Mouse (Mus musculus): ENCODE data around the gene Ppm1f. TPM values are rescaled to one million over a fixed set of nuclear protein-coding genes. Genes with fewer than 3 reads are reported as not detected.
"Not testable (repeated sequence)": the region's sequence is repeated elsewhere in the genome, so short reads cannot be mapped to it uniquely, and the experiment has no call there.

The Ppm1f gene
- total RNA-seq (2021), result 10 to 100 TPM in 1 of 2 experiments, 1 to 10 TPM in 1; 9.3 to 13.4 TPM
- long read RNA-seq, experiment 1, full-length matches to known transcripts, result 17 of 22 reads
- long read RNA-seq, experiment 1, partial matches to known transcripts, result 1 of 22 reads
- long read RNA-seq, experiment 1, other reads (novel, unspliced or antisense), result 4 of 22 reads
- long read RNA-seq, experiment 2, full-length matches to known transcripts, result 9 of 15 reads
- long read RNA-seq, experiment 2, partial matches to known transcripts, result 0 of 15 reads
- long read RNA-seq, experiment 2, other reads (novel, unspliced or antisense), result 6 of 15 reads

- DNase-seq (ENCODE audit: low spot score), result peak; percentile 94
These were observed at the start of gene Ppm1f for GRCm38 (mm10) chr16:16896382-16897055. TSS of gene Ppm1f (plus strand) at chr16:16896469.

DNA sequence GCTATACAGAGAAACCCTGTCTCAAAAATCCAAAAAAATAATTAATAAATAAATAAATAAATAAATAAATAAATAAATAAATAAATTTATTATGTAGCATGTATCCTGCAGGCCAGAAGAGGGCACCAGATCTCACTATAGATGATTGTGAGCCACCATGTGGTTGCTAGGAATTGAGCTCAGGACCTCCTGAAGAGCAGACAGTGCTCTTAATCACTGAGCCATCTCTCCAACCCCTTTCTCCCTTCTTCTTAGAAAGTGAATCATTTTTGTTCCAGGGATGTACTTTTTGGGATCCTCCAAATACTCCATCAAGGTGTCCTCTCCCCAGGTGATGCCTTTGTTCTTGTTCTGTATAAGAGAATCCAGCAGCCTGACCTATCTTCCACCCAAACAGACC lies 47.1 kb upstream of the Ppm1f start:
- no peak for DNase-seq (ENCODE audit: low spot score)

DNA sequence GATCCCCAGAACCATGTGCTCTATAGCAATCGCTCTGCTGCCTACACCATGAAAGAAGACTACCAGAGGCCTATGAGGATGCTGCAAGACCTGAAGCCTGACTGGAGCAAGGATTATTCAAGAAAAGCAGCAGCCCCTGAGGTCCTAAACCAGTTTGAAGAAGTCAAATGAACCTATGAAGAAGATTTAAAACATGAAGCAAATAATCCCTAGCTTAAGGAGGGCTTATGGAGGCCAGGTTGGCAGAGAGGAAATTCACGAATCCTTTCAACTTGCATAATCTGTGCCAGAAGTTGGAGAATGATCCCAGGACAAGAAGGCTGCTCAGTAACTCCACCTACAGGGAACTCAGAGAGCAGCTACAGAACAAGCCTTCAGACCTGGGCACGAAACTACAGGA lies 43.9 kb upstream of the Ppm1f start:
- DNase-seq (ENCODE audit: low spot score), result no peak

GRCm38 (mm10) chr16:16854836-16855235 lies 41.4 kb upstream of the Ppm1f start:
- DNase-seq (ENCODE audit: low spot score), result peak; percentile 33

GRCm38 (mm10) chr16:16855541-16855940 lies 40.7 kb upstream of the Ppm1f start:
- no peak for DNase-seq (ENCODE audit: low spot score)

DNA sequence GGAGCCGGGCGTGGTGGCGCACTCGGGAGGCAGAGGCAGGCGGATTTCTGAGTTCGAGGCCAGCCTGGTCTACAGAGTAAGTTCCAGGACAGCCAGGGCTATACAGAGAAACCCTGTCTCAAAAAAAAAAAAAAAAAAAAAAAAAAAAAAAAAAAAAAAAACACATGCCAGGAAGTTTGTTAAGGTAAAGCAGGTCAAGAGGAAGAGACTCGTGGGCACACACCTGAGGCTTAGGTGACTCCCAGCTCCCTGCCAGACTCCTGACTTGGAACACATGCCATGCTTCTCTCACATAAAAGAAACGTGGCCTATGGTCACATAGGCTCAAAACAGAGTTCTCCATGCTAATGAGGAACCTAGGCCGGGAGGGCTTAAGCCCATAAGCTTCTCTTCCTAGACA lies 40.2 kb upstream of the Ppm1f start:
- not testable (repeated sequence) for DNase-seq (ENCODE audit: low spot score)

- DNase-seq (ENCODE audit: low spot score), result no peak
These were observed 39.4 kb upstream of the Ppm1f start for GRCm38 (mm10) chr16:16856731-16857476.

GRCm38 (mm10) chr16:16862288-16862687 lies 34.0 kb upstream of the Ppm1f start:
- DNase-seq (ENCODE audit: low spot score), result no peak

DNA sequence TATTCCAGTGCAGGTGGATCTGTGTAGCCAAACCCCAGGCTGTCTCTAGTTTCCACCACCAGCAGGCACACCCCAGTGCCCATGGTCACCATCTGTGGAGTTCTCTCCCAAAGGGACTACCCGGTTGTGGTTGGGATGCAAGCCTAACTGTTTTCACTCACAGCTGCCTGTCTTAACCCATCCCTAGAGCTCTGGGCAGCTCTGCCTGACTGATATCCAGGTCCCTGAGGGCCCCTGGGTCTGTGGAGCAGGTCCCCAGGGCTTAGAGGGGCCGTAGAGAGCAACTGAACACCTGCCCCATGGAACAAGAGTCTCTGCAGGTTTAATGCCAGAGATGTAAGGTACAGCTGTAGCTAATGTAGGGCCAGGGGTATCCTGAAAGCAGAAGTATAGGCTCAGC lies 32.3 kb upstream of the Ppm1f start, which contains the start of gene Igll1:
Gene Igll1, minus strand, starts transcription at position 8 of the 400 bp plus-strand sequence.
- DNase-seq (ENCODE audit: low spot score), result no peak

GRCm38 (mm10) chr16:16865217-16865616 lies 31.1 kb upstream of the Ppm1f start:
- DNase-seq (ENCODE audit: low spot score), result no peak

GRCm38 (mm10) chr16:16865696-16866561 lies 30.3 kb upstream of the Ppm1f start:
- peak; percentile 3 for DNase-seq (ENCODE audit: low spot score)

DNA sequence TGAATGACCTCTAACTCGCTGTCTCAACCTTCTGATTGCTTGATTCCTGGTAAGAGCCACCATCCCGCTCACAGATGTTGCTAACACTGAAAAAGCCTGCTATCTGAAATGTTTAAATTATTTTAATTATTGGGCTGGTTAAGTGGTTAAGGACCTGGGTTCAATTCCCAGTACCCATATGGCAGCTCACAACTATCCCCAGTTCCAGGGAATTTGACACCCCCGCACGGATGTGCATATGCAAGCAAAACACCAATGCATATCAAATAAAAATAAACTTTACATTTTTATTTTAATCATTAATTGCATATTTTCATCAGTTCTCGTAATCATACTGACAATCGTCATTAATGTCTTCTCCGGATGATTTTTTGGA lies 26.0 kb upstream of the Ppm1f start:
- no peak for DNase-seq (ENCODE audit: low spot score)

DNA sequence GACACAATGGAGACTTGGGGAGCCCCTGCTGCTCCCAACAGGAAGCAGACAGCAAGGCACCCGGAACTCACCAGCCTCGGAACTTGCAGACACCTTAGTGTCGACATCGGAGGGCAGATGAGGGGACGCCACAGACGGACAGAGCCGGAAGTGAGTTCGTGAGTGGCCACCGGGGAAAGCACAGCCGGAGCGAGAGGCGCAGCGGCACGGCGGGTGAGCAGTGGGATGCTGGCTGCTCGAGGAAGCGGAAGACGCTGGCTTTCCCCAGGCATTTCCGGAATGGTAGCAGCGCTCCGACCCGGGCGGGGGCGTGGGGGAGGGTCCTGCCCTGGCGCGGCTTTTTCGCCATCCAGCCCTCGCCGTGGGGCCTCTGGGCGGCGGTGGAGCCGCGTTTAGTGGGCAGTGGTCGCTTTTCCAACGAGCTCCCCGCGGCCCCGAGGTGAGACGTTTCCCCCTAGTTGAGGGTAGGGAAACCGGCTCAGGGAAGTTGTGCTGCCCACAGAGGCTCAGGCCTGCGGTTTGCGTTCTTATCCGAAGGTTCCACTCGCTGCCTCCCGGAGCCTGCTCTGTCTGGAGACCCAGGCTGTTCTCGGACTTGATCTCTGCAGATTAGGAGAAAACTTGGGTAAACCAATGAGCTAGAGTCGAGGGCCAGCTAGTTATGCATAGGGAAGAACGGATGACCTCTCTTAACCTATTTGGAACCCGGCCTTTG lies 25.5 kb upstream of the Ppm1f start, which contains the start of the genes Top3b and Vpreb1:
Gene Top3b, plus strand, starts transcription at position 120 of the 715 bp plus-strand sequence.
Gene Vpreb1, minus strand, starts transcription at position 227 of the 715 bp plus-strand sequence.
- DNase-seq (ENCODE audit: low spot score), result peak; percentile 87

GRCm38 (mm10) chr16:16879025-16879424 lies 17.2 kb upstream of the Ppm1f start:
- no peak for DNase-seq (ENCODE audit: low spot score)

- DNase-seq (ENCODE audit: low spot score), result no peak
These were observed 7.9 kb upstream of the Ppm1f start for GRCm38 (mm10) chr16:16888341-16888740.

DNA sequence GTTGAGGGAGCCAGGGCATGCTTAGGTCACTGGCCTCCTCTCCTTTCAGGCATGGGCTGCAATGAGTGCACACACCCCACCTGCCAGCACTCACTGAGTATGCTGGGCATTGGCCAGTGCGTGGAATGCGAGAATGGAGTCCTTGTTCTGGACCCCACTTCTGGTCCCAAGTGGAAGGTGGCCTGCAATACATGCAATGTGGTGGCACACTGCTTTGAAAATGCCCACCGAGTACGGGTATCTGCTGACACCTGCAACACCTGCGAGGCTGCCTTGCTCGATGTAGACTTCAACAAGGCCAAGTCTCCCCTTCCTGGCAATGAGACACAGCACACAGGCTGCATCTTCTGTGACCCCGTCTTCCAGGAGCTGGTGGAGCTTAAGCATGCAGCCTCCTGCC lies 3.9 kb upstream of the Ppm1f start:
- no peak for DNase-seq (ENCODE audit: low spot score)

DNA sequence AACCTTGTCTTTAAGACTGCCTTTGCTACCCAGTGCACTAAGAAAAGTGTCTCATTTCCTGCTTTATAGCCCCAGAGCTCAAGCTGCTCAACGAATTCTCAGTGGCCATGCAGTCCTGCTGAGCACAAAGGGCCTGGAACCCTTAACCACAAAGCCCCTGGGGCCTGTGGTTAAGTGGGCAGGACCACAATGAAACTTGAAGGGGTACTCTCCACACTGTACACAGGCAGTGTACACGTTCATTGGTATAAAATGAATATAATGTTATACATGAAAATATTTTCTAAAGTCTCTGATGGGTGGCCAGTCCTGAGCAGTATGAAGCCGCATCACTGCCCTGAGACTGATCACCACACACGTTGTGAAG lies 271 bp upstream of the Ppm1f start:
- no peak for DNase-seq (ENCODE audit: low spot score)

- DNase-seq (ENCODE audit: low spot score), result no peak
These were observed 851 bp downstream of the Ppm1f start for GRCm38 (mm10) chr16:16897056-16897584.

DNA sequence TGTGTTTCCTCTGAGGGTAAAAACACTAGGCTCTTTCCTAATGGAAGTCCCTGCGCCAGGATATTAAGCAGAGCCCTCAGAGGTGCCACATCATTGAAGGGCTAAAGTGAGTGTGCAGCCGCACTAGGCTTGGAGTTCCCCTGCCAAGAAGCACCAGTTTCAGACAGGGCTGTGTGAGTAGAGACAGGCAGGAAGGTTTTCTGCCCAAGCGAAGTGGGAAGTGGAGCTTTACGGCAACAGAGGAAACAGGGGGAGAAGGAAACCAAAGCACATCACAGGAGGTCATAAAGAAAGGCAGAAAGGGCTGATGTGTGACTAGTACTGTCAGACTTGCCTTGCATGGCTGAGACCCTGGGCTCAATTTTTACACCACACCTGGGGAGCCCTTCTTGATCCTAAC lies 6.1 kb downstream of the Ppm1f start:
- no peak for DNase-seq (ENCODE audit: low spot score)

- no peak for DNase-seq (ENCODE audit: low spot score)
These were observed 6.9 kb downstream of the Ppm1f start for GRCm38 (mm10) chr16:16903188-16903587.
